Mouse (Mus musculus): ENCODE measurements around the gene Rfxank.

Gene Rfxank

GRCm38 (mm10) chr8:70110451-70110850, 28.5 kb downstream of the Rfxank start:
- peak; percentile 88 for DNase-seq (ENCODE audit: low read depth, low spot score)

- DNase-seq (ENCODE audit: low read depth, low spot score), result no peak
Measured at GRCm38 (mm10) chr8:70104922-70105321, 34.0 kb downstream of the Rfxank start.

- DNase-seq (ENCODE audit: low read depth, low spot score), result peak; percentile 78
Measured at GRCm38 (mm10) chr8:70104506-70104905, 34.4 kb downstream of the Rfxank start.

GRCm38 (mm10) chr8:70100241-70100640, 38.7 kb downstream of the Rfxank start:
- no peak for DNase-seq (ENCODE audit: low read depth, low spot score)

GRCm38 (mm10) chr8:70099276-70099675, 39.7 kb downstream of the Rfxank start:
- DNase-seq (ENCODE audit: low read depth, low spot score), result no peak

GRCm38 (mm10) chr8:70092786-70093185, 46.2 kb downstream of the Rfxank start:
- no peak for DNase-seq (ENCODE audit: low read depth, low spot score)

- DNase-seq (ENCODE audit: low read depth, low spot score), result no peak
Measured at GRCm38 (mm10) chr8:70089296-70089960, 49.5 kb downstream of the Rfxank start.

GRCm38 (mm10) chr8:70087836-70088650, 50.9 kb downstream of the Rfxank start:
- DNase-seq (ENCODE audit: low read depth, low spot score), result no peak

GRCm38 (mm10) chr8:70087237-70087636, 51.7 kb downstream of the Rfxank start:
- DNase-seq (ENCODE audit: low read depth, low spot score), result no peak

- no peak for DNase-seq (ENCODE audit: low read depth, low spot score)
Measured at GRCm38 (mm10) chr8:70086151-70086550, 52.8 kb downstream of the Rfxank start.

GRCm38 (mm10) chr8:70084191-70085065, 54.5 kb downstream of the Rfxank start:
- DNase-seq (ENCODE audit: low read depth, low spot score), result no peak

GRCm38 (mm10) chr8:70083285-70083684, 55.7 kb downstream of the Rfxank start, which contains the start of gene Hapln4:
TSS of gene Hapln4 (plus strand) at chr8:70083457.
- DNase-seq (ENCODE audit: low read depth, low spot score), result no peak

GRCm38 (mm10) chr8:70081976-70082375, 57.0 kb downstream of the Rfxank start:
- DNase-seq (ENCODE audit: low read depth, low spot score), result no peak
